Mouse (Mus musculus) MEL (cell line): ENCODE data around the gene Dock3. TPM values are rescaled to one million over a fixed set of nuclear protein-coding genes. Genes with fewer than 3 reads are reported as not detected.
"Not testable (repeated sequence)": the region's sequence is repeated elsewhere in the genome, so short reads cannot be mapped to it uniquely, and the experiment has no call there.

ENCODE experiments used
- DNase-seq: peaks from one replicate; pipeline ENCODE4 v3.0.0; 2011; ENCODE audit warnings: low read depth, low spot score
- H3K27ac ChIP-seq: 2 replicates; pipeline ENCODE4 v1.5.1; 2012; ENCODE audit warnings: low read depth, mild to moderate bottlenecking, control low read depth, low read length, moderate library complexity; ENCODE audit not compliant: control insufficient read depth
- H3K27me3 ChIP-seq, 2 experiments: fragments of 150-350 bp in 1 of 2; sonication (generic) in 1 of 2; 2 replicates each; pipeline ENCODE4 v1.6.1; 2012; ENCODE audit warnings: low read length in 2 of 2, mild to moderate bottlenecking in 2 of 2, improper control_type of control experiment in 1 of 2, moderate library complexity in 1 of 2; ENCODE audit not compliant: insufficient read depth in 2 of 2, control insufficient read depth in 1 of 2
- H3K36me3 ChIP-seq, 2 experiments: 2 replicates each; pipeline ENCODE4 v1.6.1; 2012 to 2014; ENCODE audit warnings: low read length in 2 of 2, improper control_type of control experiment in 1 of 2, inconsistent platforms in 1 of 2, mild to moderate bottlenecking in 1 of 2; ENCODE audit not compliant: insufficient read depth in 2 of 2, control insufficient read depth in 1 of 2
- H3K4me1 ChIP-seq, 2 experiments: fragments of 150-350 bp in 1 of 2; sonication (generic) in 1 of 2; 2 replicates each; pipeline ENCODE4 v1.6.1; 2012; ENCODE audit warnings: low read length in 2 of 2, improper control_type of control experiment in 1 of 2, mild to moderate bottlenecking in 1 of 2; ENCODE audit not compliant: insufficient read depth in 2 of 2, control insufficient read depth in 1 of 2
- H3K4me3 ChIP-seq, 2 experiments: fragments of 150-350 bp in 1 of 2; sonication (generic) in 1 of 2; 2 replicates each; pipeline ENCODE4 v1.5.1; 2012; ENCODE audit warnings: low read depth in 2 of 2, low read length in 2 of 2, mild to moderate bottlenecking in 2 of 2, moderate library complexity in 2 of 2, control low read depth in 1 of 2, improper control_type of control experiment in 1 of 2; ENCODE audit not compliant: control insufficient read depth in 1 of 2, insufficient read depth in 1 of 2
- H3K79me2 ChIP-seq: 2 replicates; pipeline ENCODE4 v1.6.1; 2012; ENCODE audit warnings: mild to moderate bottlenecking, low read length, moderate library complexity; ENCODE audit not compliant: control insufficient read depth, poor library complexity, insufficient read depth
- H3K9ac ChIP-seq: 2 replicates; pipeline ENCODE4 v1.6.1; 2012; ENCODE audit warnings: low read depth, mild to moderate bottlenecking, control low read depth, low read length, moderate library complexity; ENCODE audit not compliant: control insufficient read depth, poor library complexity, severe bottlenecking
- H3K9me3 ChIP-seq: fragments of 150-350 bp; sonication (generic); replicated peaks from 2 replicates; pipeline ENCODE4 v1.6.1; 2012; ENCODE audit warnings: mild to moderate bottlenecking, low read length, improper control_type of control experiment, moderate library complexity; ENCODE audit not compliant: insufficient read depth
- CHD1 ChIP-seq: IDR thresholded peaks from 2 replicates; pipeline ENCODE4 v1.6.1; 2012; ENCODE audit warnings: low read depth, mild to moderate bottlenecking, inconsistent platforms, low read length, improper control_type of control experiment
- CHD2 ChIP-seq: IDR thresholded peaks from 2 replicates; pipeline ENCODE4 v1.6.1; 2011; ENCODE audit warnings: low read length, improper control_type of control experiment
- E2F4 ChIP-seq: IDR thresholded peaks from 2 replicates; pipeline ENCODE4 v1.6.1; 2011; ENCODE audit warnings: low read depth, low read length, improper control_type of control experiment, borderline replicate concordance
- EP300 ChIP-seq, 2 experiments: IDR thresholded peaks; 2 replicates each; pipeline ENCODE4 v1.6.1; 2011; ENCODE audit warnings: improper control_type of control experiment in 2 of 2, low read length in 2 of 2, low read depth in 1 of 2, mild to moderate bottlenecking in 1 of 2
- GABPA ChIP-seq: IDR thresholded peaks from 2 replicates; pipeline ENCODE4 v1.6.1; 2012; ENCODE audit warnings: low read depth, mild to moderate bottlenecking, inconsistent platforms, low read length, improper control_type of control experiment, moderate library complexity
- JUND ChIP-seq: IDR thresholded peaks from 2 replicates; pipeline ENCODE4 v1.6.1; 2011; ENCODE audit warnings: low read depth, mild to moderate bottlenecking, improper control_type of control experiment, low read length
- KAT2A ChIP-seq: conservative IDR thresholded peaks from 2 replicates; pipeline ENCODE4 v1.6.1; 2012; ENCODE audit warnings: low read depth, low read length, improper control_type of control experiment, inconsistent platforms
- MEF2A ChIP-seq: IDR thresholded peaks from 2 replicates; pipeline ENCODE4 v1.6.1; 2014; ENCODE audit warnings: low read depth, mild to moderate bottlenecking, inconsistent platforms, low read length, improper control_type of control experiment; ENCODE audit not compliant: poor library complexity, insufficient replicate concordance, severe bottlenecking; ENCODE audit errors: extremely low read depth
- MXI1 ChIP-seq: IDR thresholded peaks from 2 replicates; pipeline ENCODE4 v1.6.1; 2011; ENCODE audit warnings: mild to moderate bottlenecking, low read depth, low read length, improper control_type of control experiment
- MYC ChIP-seq: IDR thresholded peaks from 2 replicates; pipeline ENCODE4 v1.6.1; 2011; ENCODE audit warnings: low read depth, mild to moderate bottlenecking, low read length, improper control_type of control experiment, moderate library complexity
- NELFE ChIP-seq: IDR thresholded peaks from 2 replicates; pipeline ENCODE4 v1.6.1; 2011; ENCODE audit warnings: low read depth, low read length, improper control_type of control experiment
- POLR2A ChIP-seq, 2 experiments: IDR thresholded peaks; 2 replicates each; pipeline ENCODE4 v1.6.1; 2011 to 2012; ENCODE audit warnings: low read length in 2 of 2, mild to moderate bottlenecking in 2 of 2, control low read depth in 1 of 2, improper control_type of control experiment in 1 of 2, low read depth in 1 of 2, moderate library complexity in 1 of 2; ENCODE audit not compliant: control insufficient read depth in 1 of 2, insufficient read depth in 1 of 2, poor library complexity in 1 of 2
- RAD21 ChIP-seq: IDR thresholded peaks from 2 replicates; pipeline ENCODE4 v1.6.1; 2011; ENCODE audit warnings: mild to moderate bottlenecking, low read depth, low read length, improper control_type of control experiment
- SIN3A ChIP-seq: IDR thresholded peaks from 2 replicates; pipeline ENCODE4 v1.6.1; 2012; ENCODE audit warnings: low read length, improper control_type of control experiment, inconsistent platforms
- UBTF ChIP-seq: IDR thresholded peaks from 2 replicates; pipeline ENCODE4 v1.6.1; 2012; ENCODE audit warnings: low read depth, mild to moderate bottlenecking, inconsistent platforms, low read length, improper control_type of control experiment, moderate library complexity, borderline replicate concordance; ENCODE audit not compliant: insufficient read depth
- USF1 ChIP-seq: IDR thresholded peaks from 2 replicates; pipeline ENCODE4 v1.6.1; 2014; ENCODE audit warnings: low read depth, mild to moderate bottlenecking, inconsistent platforms, low read length, improper control_type of control experiment, moderate library complexity
- USF2 ChIP-seq, 2 experiments: IDR thresholded peaks; 2 replicates each; pipeline ENCODE4 v1.6.1; 2011 to 2012; ENCODE audit warnings: improper control_type of control experiment in 2 of 2, low read length in 2 of 2, borderline replicate concordance in 1 of 2, inconsistent platforms in 1 of 2, low read depth in 1 of 2, mild to moderate bottlenecking in 1 of 2; ENCODE audit not compliant: insufficient read depth in 1 of 2
- ZMIZ1 ChIP-seq: IDR thresholded peaks from 2 replicates; pipeline ENCODE4 v1.6.1; 2012; ENCODE audit warnings: low read depth, mild to moderate bottlenecking, inconsistent platforms, low read length, improper control_type of control experiment, moderate library complexity
- ZNF384 ChIP-seq: IDR thresholded peaks from 2 replicates; pipeline ENCODE4 v1.6.1; 2012; ENCODE audit warnings: low read depth, mild to moderate bottlenecking, inconsistent platforms, low read length, improper control_type of control experiment
- polyA plus RNA-seq, 2 experiments: library from polyadenylated mRNA; stranded (reverse) in 1 of 2; unstranded in 1 of 2; fragments of >175 nt in 1 of 2; fragments of >200 nt in 1 of 2; gene quantifications; 2 replicates each; pipeline versions ENCODE4 v1.2.1 to v1.2.4; 2012; ENCODE audit warnings: low replicate concordance in 2 of 2, low read depth in 1 of 2; ENCODE audit not compliant: insufficient read length in 2 of 2, insufficient read depth in 1 of 2, missing spikeins in 1 of 2
- total RNA-seq: library from RNA; depleted of rRNA; stranded (reverse); fragments of 300-350 nt; gene quantifications from 2 replicates; pipeline ENCODE4 v1.2.3, GENCODE M21; 2012

The Dock3 gene
- total and polyA plus RNA-seq, 3 experiments: 0.03 to 0.08 TPM; not detected in 1

GRCm38 (mm10) chr9:107230991-107231538, 644 bp downstream of the Dock3 start:
- no peaks in the 10 kb centered on the region for H3K4me1 ChIP-seq
- H3K79me2 ChIP-seq: no peaks in the 10 kb centered on the region
- TF ChIP-seq KAT2A (no peak), POLR2A (IDR thresholded peaks at IDR 0.05; ENCODE audit: control insufficient read depth in 1 of 2, insufficient read depth in 1 of 2, low read depth in 1 of 2, low read length in 2 of 2, poor library complexity in 1 of 2) (no peak), CHD2 (no peak), ZNF384 (no peak)
- TF ChIP-seq, all 39 proteins: peak for 0
- Histone ChIP-seq H3K27ac (no peak overlapping the region), H3K9ac (no peak overlapping the region), H3K4me3 (no peak overlapping the region), H3K36me3 (no peaks in the 10 kb centered on the region), H3K9me3 (no peaks in the 10 kb centered on the region), H3K27me3 (peaks cover 7 to 14% of the 10 kb centered on the region in 2 experiments)
- no peak for DNase-seq

GRCm38 (mm10) chr9:107224597-107224996, 7.1 kb downstream of the Dock3 start:
- TF ChIP-seq ZNF384: no peak
- no peak for TF ChIP-seq ZMIZ1
- TF ChIP-seq USF2 (IDR thresholded peaks at IDR 0.05; ENCODE audit: borderline replicate concordance in 1 of 2, insufficient read depth in 1 of 2, low read depth in 1 of 2, low read length in 2 of 2): no peak
- TF ChIP-seq RAD21: no peak
- no peak for TF ChIP-seq SIN3A
- TF ChIP-seq JUND: no peak
- no peak for TF ChIP-seq MXI1
- TF ChIP-seq POLR2A (IDR thresholded peaks at IDR 0.05; ENCODE audit: control insufficient read depth in 1 of 2, insufficient read depth in 1 of 2, low read depth in 1 of 2, low read length in 2 of 2, poor library complexity in 1 of 2): no peak
- TF ChIP-seq MYC: no peak
- TF ChIP-seq EP300 (IDR thresholded peaks at IDR 0.05; ENCODE audit: low read depth in 1 of 2, low read length in 2 of 2): no peak
- no peak for TF ChIP-seq MEF2A
- TF ChIP-seq UBTF: no peak
- no peak for TF ChIP-seq GABPA
- no peak for TF ChIP-seq CHD2
- no peak for TF ChIP-seq E2F4
- TF ChIP-seq CHD1: no peak
- TF ChIP-seq USF1: no peak
- no peak for TF ChIP-seq NELFE
- H3K27ac ChIP-seq: no peak overlapping the region
- H3K27me3 ChIP-seq: peaks cover 6 to 13% of the 10 kb centered on the region in 2 experiments
- H3K79me2 ChIP-seq: no peaks in the 10 kb centered on the region
- no peak overlapping the region for H3K9ac ChIP-seq
- no peak overlapping the region for H3K4me3 ChIP-seq
- no peak for DNase-seq
- H3K9me3 ChIP-seq: no peaks in the 10 kb centered on the region
- H3K36me3 ChIP-seq: no peaks in the 10 kb centered on the region
- H3K4me1 ChIP-seq: no peaks in the 10 kb centered on the region

GRCm38 (mm10) chr9:107174831-107175230, 56.9 kb downstream of the Dock3 start:
- not testable (repeated sequence) for DNase-seq, H3K9ac ChIP-seq, H3K27ac ChIP-seq

More at GRCm38 (mm10) chr9:107174831-107175230, 56.9 kb downstream of the Dock3 start:
- not testable (repeated sequence) for H3K4me1 ChIP-seq, H3K9me3 ChIP-seq, H3K36me3 ChIP-seq, H3K79me2 ChIP-seq, H3K4me3 ChIP-seq
- H3K27me3 ChIP-seq: peaks cover 5 to 36% of the 10 kb centered on the region in 2 experiments
